Mouse (Mus musculus): Measurements from ENCODE around the gene Mlx. TPM values are rescaled to one million over a fixed set of nuclear protein-coding genes. Genes with fewer than 3 reads are reported as not detected.

The Mlx gene
- total RNA-seq (2023): 32.6 to 43.0 TPM (median 36.8 TPM) in 4 replicates

DNA sequence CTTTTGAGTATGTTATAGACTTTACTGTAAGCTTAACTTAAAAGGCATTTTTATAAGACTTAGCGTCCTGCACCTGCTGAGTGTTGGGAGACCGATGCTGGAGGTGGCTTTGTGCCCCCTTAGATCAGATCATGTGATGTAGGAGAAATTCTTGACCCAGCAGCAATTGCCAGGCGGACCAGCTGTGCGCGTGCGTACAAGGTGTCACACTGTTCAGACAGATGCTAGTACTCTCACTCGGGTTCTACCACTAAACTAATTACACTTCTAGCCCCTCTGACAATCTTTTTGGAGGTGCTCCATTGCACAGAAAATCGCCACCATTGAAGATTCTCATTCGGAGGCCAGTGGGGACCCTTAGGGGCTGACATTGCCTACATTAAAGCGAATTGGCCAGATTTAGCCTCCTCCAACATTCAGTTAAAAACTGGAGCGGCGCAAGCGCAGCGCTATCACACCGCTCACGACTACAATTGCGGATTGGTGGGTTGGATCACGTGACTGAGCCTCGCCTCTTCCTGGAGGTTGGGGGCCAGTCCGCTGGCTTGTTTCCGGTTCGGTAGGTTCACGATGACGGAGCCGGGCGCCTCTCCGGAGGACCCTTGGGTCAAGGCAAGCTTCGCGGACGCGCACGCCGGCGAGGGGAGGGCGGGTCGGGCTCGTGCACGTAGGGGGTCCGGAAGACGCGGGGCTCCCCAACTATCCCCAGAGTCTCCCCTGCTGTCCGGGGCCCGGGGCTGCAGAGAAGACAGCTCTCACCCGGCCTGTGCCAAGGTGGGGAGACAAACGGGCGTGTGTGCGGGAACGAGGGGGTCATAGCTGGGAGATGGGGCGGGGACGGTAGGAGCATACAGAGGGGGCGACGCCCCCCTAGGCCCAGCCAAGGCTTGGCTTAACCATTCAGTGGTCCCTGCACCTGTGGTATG lies at the start of gene Mlx:
Gene Mlx (plus strand): TSS at position 522 of the 926 bp plus-strand sequence.

DNA sequence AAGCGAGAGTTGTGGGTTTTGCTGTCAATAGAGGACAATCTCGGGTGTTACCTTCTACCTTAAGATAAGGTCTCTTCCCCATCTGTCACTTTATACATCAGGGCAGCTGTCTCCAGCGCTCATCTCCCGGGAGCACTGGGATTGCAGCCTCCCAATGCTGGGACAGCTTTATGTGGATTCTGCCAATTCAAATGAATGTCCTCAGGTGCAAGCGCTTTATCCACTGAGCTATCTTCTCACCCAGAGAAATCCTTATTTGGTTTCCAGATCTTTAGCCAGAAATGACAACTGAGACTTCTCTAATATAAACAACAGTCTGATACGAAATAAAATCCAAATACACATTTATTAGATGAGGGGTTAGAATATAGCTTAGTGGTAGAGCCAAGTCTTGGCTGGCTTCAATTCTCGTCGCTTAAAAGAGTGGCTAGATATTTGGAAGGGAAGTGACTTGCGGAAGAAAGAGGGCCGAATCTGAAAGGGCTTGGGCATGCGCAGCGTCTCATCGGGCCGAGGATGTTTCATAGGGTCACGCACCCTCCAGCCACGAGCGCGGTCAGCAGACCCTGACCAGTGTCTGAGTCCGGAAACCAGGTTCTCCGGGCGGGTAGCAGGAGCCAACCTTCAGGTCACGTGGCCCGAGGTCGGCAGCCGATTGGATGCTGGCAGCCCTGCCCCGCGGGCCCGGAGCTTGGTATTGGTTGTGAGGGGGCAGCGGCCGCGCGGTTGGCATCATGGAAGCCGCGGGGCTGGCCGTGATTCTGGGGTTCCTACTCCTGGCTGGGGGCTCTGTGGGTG lies 17.5 kb upstream of the Mlx start, which contains the start of gene Naglu:
Gene Naglu (plus strand): TSS at position 622 of the 798 bp plus-strand sequence.

GRCm38 (mm10) chr11:101078121-101078520 lies 9.0 kb upstream of the Mlx start, which contains the start of gene Hsd17b1:
Gene Hsd17b1 (plus strand): TSS chr11:101078411.

GRCm38 (mm10) chr11:101082208-101083082 lies 4.6 kb upstream of the Mlx start, which contains the start of gene Coasy:
Gene Coasy (plus strand): TSS chr11:101082565.

DNA sequence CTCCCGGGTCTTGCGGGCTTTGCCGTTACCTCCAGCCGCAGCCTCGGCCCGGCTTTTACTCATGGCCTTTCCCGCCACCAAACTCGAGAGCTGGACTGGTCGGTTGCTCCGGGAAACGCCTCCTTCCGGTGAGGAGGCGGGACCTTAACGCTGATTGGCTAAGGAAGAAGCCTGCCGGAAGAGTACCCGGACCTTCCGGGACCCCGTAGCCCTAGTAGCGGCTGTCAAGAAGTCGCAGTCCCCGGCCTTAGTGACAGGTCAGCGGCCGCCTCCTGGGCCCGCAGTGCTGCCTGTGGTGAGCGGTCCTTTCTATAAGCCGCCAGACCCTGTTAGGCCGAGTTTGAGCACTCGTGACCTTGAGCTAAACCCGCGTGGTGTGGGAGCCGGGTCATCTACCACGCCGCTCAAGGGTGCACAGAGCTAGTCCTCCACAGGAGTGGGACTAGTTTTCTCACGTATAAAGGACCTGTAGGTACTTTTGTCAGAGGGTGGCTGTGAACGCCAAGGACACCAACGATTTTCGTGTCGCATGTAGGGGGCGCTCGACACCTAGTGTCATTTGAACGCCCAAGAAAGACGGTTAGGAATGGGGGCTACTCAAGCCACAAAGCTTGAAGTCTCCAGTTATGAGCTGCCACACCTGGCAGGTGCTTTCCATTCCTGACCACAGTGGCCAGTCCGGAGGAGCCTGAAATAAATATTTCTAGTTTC lies 8.4 kb downstream of the Mlx start, which contains the start of gene Psmc3ip:
Gene Psmc3ip (minus strand): TSS at position 123 of the 711 bp plus-strand sequence.

DNA sequence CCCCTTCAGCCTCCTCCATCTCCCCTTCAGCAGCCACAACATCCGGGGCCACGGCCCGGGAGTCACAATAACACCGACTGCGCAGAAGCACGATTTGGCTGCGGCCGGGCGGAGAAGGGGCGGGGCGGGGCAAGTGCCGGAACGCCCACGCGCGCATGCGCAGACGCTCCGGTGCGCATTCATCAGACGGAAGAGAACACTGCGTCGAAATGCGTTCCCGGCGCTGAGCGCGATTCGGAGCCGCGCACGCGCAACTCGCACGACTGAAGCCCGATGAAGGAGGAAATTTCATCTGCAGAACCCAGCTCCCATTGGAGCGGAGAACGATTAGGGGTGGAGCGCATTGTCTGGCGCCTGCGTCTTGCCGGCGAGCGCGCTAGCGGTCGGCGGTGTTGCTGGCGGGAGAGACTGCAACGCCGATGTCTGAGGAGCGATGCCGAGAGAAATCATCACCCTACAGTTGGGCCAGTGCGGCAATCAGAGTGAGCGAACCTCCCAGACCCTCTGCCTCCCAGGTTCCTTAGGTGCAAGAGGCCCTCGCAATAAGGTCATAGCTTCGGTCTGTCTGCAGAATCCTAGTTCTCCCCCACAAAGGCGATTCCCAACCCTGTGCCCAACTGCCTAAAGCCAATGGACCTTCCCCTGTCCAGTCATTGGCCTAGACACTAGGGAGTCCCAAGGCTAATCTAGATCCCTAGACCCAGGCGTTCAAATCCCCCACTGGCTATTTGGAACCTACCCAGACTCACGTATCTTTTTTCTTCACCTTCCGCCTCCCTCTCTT lies 32.9 kb downstream of the Mlx start, which contains the start of the genes Retreg3 and Tubg1:
Gene Retreg3 (minus strand): TSS at position 133 of the 784 bp plus-strand sequence.
Gene Tubg1 (plus strand): TSS at position 178 of the 784 bp plus-strand sequence.

Other genes with a start within 250 kb of the Mlx start
- 63.6 to 80.0 TPM (median 72.1 TPM) in 4 replicates for gene Stat5b, start 236.6 kb upstream of the Mlx start, total RNA-seq (2023)
- 37.4 to 39.2 TPM (median 38.4 TPM) in 4 replicates for gene Stat5a, start 227.9 kb upstream of the Mlx start, total RNA-seq (2023)
- 260 to 282 TPM (median 268 TPM) in 4 replicates for gene Stat3, start 147.7 kb upstream of the Mlx start, total RNA-seq (2023)
- gene Cavin1, start 116.4 kb upstream of the Mlx start, total RNA-seq (2023): 0.27 to 0.88 TPM in 2 of 4 replicates, not detected in the others
- 66.2 to 98.9 TPM (median 80.0 TPM) in 4 replicates for gene Atp6v0a1, start 77.8 kb upstream of the Mlx start, total RNA-seq (2023)
- 12.9 to 16.4 TPM (median 15.4 TPM) in 4 replicates for gene Naglu, start 17.3 kb upstream of the Mlx start, total RNA-seq (2023)
- gene Hsd17b1, start 8.9 kb upstream of the Mlx start, total RNA-seq (2023): 0.86 to 2.2 TPM (median 1.4 TPM) in 4 replicates
- gene Coasy, start 4.7 kb upstream of the Mlx start, total RNA-seq (2023): 13.9 to 15.7 TPM (median 14.8 TPM) in 4 replicates
- 3.7 to 4.6 TPM (median 4.2 TPM) in 4 replicates for gene Psmc3ip, start 8.2 kb downstream of the Mlx start, total RNA-seq (2023)
- 71.0 to 81.9 TPM (median 75.1 TPM) in 4 replicates for gene Retreg3, start 32.6 kb downstream of the Mlx start, total RNA-seq (2023)
- gene Tubg1, start 32.7 kb downstream of the Mlx start, total RNA-seq (2023): 15.8 to 18.7 TPM (median 16.9 TPM) in 4 replicates
- 3.1 to 5.6 TPM (median 4.7 TPM) in 4 replicates for gene Tubg2, start 68.6 kb downstream of the Mlx start, total RNA-seq (2023)
- gene Cntnap1, start 83.2 kb downstream of the Mlx start, total RNA-seq (2023): 0.34 to 0.49 TPM (median 0.37 TPM) in 4 replicates
- 1.2 to 4.3 TPM (median 3.4 TPM) in 4 replicates for gene Plekhh3, start 84.1 kb downstream of the Mlx start, total RNA-seq (2023)
- not detected in 4 replicates for gene Ccr10, start 88.2 kb downstream of the Mlx start, total RNA-seq (2023)
- 78.1 to 86.6 TPM (median 84.3 TPM) in 4 replicates for gene Ezh1, start 139.2 kb downstream of the Mlx start, total RNA-seq (2023)
- not detected in 4 replicates for gene Ramp2, start 158.8 kb downstream of the Mlx start, total RNA-seq (2023)
- 74.7 to 90.7 TPM (median 77.1 TPM) in 4 replicates for gene Vps25, start 166.4 kb downstream of the Mlx start, total RNA-seq (2023)
- gene Wnk4, start 173.3 kb downstream of the Mlx start, total RNA-seq (2023): 0.30 to 1.1 TPM (median 0.57 TPM) in 4 replicates
- gene Cntd1, start 191.7 kb downstream of the Mlx start, total RNA-seq (2023): 0.22 to 0.77 TPM (median 0.35 TPM) in 4 replicates
- gene Coa3, start 191.8 kb downstream of the Mlx start, total RNA-seq (2023): 27.6 to 31.2 TPM (median 28.7 TPM) in 4 replicates
- gene Becn1, start 215.0 kb downstream of the Mlx start, total RNA-seq (2023): 181 to 201 TPM (median 186 TPM) in 4 replicates
- gene Psme3, start 228.9 kb downstream of the Mlx start, total RNA-seq (2023): 136 to 141 TPM (median 140 TPM) in 4 replicates
- gene Aoc2, start 237.8 kb downstream of the Mlx start, total RNA-seq (2023): 13.9 to 14.7 TPM (median 14.2 TPM) in 4 replicates
- gene Aoc3, start 243.3 kb downstream of the Mlx start, total RNA-seq (2023): 0.28 to 0.64 TPM (median 0.60 TPM) in 4 replicates